Mouse (Mus musculus): Measurements from ENCODE around the gene Coro2a. TPM values are rescaled to one million over a fixed set of nuclear protein-coding genes. Genes with fewer than 3 reads are reported as not detected.

The Coro2a gene
- polyA plus RNA-seq, 1 experiment from 2014 or later, result 1.4 TPM

GRCm38 (mm10) chr4:46495543-46495942 lies 106.5 kb downstream of the Coro2a start:
- Histone ChIP-seq H3K4me3 (no peak overlapping the region), H3K4me1 (peaks cover 7% of the 10 kb centered on the region; the same call in 1 of the 2 replicates), H3K36me3 (peaks cover 65% of the 10 kb centered on the region), H3K9me3 (no peaks in the 10 kb centered on the region), H3K27me3 (ENCODE audit: insufficient read depth, poor library complexity, severe bottlenecking) (no peaks in the 10 kb centered on the region), H3K27ac (no peak overlapping the region)
- 87% methylated on average over 12 of the region's 12 CpGs for WGBS
- DNase-seq (ENCODE audit: low spot score), result no peak

- Histone ChIP-seq H3K4me3 (no peak overlapping the region), H3K27me3 (ENCODE audit: insufficient read depth, poor library complexity, severe bottlenecking) (no peaks in the 10 kb centered on the region), H3K27ac (no peak overlapping the region), H3K36me3 (peaks cover 50% of the 10 kb centered on the region), H3K9me3 (no peaks in the 10 kb centered on the region), H3K4me1 (peaks cover 15% of the 10 kb centered on the region)
- no peak for DNase-seq (ENCODE audit: low spot score)
- WGBS, result 91% methylated on average over 6 of the region's 6 CpGs
Measured at GRCm38 (mm10) chr4:46493071-46493470, 108.9 kb downstream of the Coro2a start.

- DNase-seq (ENCODE audit: low spot score), result peak; percentile 98
- no peaks in the 10 kb centered on the region for H3K27me3 ChIP-seq (ENCODE audit: insufficient read depth, poor library complexity, severe bottlenecking)
- peak within 1 kb of the TSS; percentile 90 for H3K4me3 ChIP-seq
- peak within 1 kb of the TSS; percentile 93 for H3K27ac ChIP-seq
- H3K9me3 ChIP-seq, result no peaks in the 10 kb centered on the region
- WGBS, result under 1% methylated on average over 58 of the region's 58 CpGs
- H3K36me3 ChIP-seq, result peaks cover 26% of the 10 kb centered on the region
- peaks cover 28% of the 10 kb centered on the region for H3K4me1 ChIP-seq
Measured at GRCm38 (mm10) chr4:46489028-46489925, 112.7 kb downstream of the Coro2a start, which contains the start of gene Nans. TSS of gene Nans (plus strand) at chr4:46489248.

GRCm38 (mm10) chr4:46487348-46487747 lies 114.7 kb downstream of the Coro2a start:
- WGBS, result 85% methylated on average over 5 of the region's 5 CpGs
- no peak overlapping the region for H3K4me3 ChIP-seq
- no peaks in the 10 kb centered on the region for H3K27me3 ChIP-seq (ENCODE audit: insufficient read depth, poor library complexity, severe bottlenecking)
- H3K36me3 ChIP-seq, result 0 out of 2 replicates have a peak, but pooled peaks cover 8% of the 10 kb centered on the region
- no peak for DNase-seq (ENCODE audit: low spot score)
- H3K4me1 ChIP-seq, result peaks cover 28% of the 10 kb centered on the region
- H3K9me3 ChIP-seq, result no peaks in the 10 kb centered on the region
- no peak overlapping the region for H3K27ac ChIP-seq

Other genes starting within 250 kb of the Coro2a start
- gene Trmo, start 212.8 kb downstream of the Coro2a start, polyA plus RNA-seq (2016; fragmentation: Nextera tagmentation; extraction: Ambion mirVana), result 10.3 and 11.6 TPM in 2 replicates
- gene Hemgn, start 188.7 kb downstream of the Coro2a start, polyA plus RNA-seq (2016; fragmentation: Nextera tagmentation; extraction: Ambion mirVana), result 35.8 and 50.0 TPM in 2 replicates
- 246 and 343 TPM in 2 replicates for gene Anp32b, start 151.3 kb downstream of the Coro2a start, polyA plus RNA-seq (2016; fragmentation: Nextera tagmentation; extraction: Ambion mirVana)
- 78.3 and 89.1 TPM in 2 replicates for gene Nans, start 113.0 kb downstream of the Coro2a start, polyA plus RNA-seq (2016; fragmentation: Nextera tagmentation; extraction: Ambion mirVana)
- 0.86 and 2.4 TPM in 2 replicates for gene Trim14, start 66.1 kb downstream of the Coro2a start, polyA plus RNA-seq (2016; fragmentation: Nextera tagmentation; extraction: Ambion mirVana)
- gene Tbc1d2, start 48.0 kb upstream of the Coro2a start, polyA plus RNA-seq (2016; fragmentation: Nextera tagmentation; extraction: Ambion mirVana), result 0.55 and 0.98 TPM in 2 replicates

Measured in heart, embryonic 10.5 days (tissue).